Mouse (Mus musculus) neutrophil, adult 5-6 weeks (primary cell): ENCODE data around the gene Tubb1. TPM values are rescaled to one million over a fixed set of nuclear protein-coding genes. Genes with fewer than 3 reads are reported as not detected.

Experiments used
- ATAC-seq: fragments of 151-379, 151-347 bp; 2 replicates; pipeline ENCODE4 v1.8.0; 2017; ENCODE audit warnings: mild to moderate bottlenecking, moderate TSS enrichment; ENCODE audit not compliant: insufficient number of reproducible peaks, poor library complexity, low FRiP score, severe bottlenecking; ENCODE audit errors: extremely low read depth
- total RNA-seq: library from RNA; stranded (forward); fragments of 200-1000 nt; gene quantifications from 2 replicates; pipeline ENCODE4 v1.2.3, GENCODE M21; 2017

Gene Tubb1
- total RNA-seq, 1 experiment from 2014 or later, result 61.8 TPM

DNA sequence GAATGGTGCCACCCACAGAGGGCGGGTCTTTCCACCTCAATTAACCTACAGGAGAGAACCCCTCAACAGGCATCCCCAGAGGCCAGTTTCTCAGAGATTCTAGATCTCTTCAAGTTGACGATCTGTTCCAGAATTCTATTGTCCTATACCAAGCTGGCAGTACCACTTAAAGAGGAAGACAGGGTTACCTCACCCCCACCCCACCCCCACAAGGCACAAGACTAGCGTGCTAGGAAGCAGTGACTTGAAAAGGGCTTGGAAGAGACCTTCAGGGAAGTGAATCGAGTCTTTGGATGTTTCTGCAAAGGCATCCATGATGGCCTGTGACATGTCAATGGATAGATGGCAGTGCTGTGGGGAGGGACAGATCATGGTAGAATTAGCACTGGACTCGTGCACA lies 28.3 kb downstream of the Tubb1 start:
- no peak for ATAC-seq

DNA sequence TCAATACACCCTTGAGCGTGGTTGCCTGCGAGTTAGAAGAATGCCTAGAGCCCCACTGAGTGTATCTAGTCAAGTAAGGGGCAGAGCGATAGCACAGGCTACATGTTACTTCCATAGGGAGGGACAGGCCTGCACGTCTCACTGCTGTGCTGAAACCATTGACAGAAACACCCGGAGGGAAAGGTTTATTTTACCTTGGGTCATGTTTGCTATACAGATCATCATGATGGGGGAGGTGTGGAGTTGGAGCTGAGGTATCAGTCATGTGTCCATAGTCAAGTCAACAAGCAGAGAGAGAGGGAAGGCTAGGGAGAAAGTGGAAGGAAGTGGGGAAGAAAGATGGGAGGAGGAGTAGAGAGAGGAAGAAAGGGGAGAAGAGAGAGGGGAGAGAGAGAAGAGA lies 36.5 kb downstream of the Tubb1 start:
- ATAC-seq, result no peak

DNA sequence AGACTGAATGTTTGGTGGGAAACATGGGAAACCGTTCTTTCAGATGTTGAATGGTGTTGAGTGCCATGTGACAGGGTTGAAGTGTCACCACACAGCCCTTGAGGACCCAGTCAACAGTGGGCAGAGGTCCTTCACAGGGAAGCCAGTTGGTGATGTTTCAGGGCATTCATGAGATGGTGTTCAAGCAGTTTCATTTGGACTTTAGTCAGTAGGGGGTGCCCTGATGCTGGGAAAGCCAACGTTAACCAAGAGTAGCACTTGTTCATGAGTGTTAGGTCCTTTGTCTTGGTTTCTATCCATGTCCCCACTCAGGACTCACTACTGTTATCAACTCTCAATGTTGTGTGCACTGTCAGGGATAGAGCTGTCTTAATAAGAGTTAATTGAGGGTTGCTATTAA lies 42.4 kb downstream of the Tubb1 start:
- ATAC-seq, result peak; percentile 80; the same call in 1 of the 2 replicates

DNA sequence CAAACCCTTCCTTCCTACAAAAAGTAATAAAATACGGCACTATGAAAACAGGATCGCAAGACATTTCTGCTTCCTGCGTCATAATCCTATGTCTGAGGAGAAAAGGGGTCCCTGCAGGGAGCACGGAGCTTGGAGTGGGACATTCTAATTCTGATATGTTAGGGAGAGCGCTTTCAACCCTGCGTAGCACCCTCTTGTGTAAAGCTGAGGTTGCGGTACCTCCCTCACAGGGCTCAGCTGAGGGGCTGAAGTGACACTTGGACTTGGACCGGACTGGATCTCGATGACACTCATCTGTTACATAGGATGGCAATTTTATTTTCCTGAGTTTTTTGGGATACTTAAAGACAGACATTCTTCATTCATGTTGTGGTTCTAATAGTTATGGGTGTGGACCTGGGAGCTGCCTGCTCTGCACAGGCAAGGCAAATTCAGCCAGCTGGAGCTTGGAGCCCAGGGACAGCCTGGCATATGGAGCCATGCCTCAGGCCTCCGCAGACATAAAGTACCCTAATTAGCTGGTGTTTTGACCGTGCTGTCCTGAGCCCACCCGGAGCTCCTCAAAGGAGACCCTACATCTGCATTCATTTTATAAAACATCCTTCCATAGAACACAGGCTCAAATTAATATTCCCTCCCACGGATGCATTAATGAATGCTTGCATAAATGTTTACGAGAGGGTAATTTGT lies 50.5 kb downstream of the Tubb1 start:
- ATAC-seq, result no peak

DNA sequence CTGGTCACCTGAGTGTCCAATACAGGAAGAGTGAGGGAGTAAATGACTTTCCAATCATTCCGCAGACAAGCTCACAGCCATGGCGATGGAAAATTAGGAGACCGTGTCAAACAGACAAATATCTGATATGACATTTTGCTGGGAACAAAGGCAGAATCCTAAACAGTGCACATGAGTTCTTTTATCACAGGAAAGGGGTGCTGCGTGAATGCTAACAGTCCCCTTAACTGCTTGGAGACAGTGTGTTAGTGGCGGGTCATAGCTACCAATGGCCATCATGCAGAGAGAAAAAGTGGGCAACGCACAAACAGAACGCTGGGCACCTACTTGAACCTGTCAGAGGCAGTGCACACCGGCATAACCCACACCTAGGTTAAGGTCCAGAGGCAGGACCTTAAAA lies 51.0 kb downstream of the Tubb1 start:
- no peak for ATAC-seq

DNA sequence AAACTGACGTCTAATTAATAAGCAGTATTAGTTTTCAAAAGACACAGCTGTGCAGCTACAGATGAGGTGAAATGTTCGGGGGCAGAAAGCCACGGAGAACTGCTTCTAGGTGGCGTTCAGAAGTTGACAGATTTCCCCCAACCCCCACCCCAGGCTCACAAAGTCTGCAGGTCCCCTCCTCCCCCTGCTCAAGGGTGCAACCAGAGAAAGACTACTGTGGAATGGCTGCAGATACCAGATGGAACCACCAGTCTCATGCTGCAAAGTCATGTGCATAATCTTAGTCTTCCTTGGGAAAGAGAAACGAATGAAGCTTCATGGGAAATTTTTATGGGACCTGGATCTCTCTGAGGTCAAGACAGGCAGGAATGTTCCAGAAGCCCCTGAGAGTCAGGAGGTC lies 51.8 kb downstream of the Tubb1 start:
- ATAC-seq, result no peak

DNA sequence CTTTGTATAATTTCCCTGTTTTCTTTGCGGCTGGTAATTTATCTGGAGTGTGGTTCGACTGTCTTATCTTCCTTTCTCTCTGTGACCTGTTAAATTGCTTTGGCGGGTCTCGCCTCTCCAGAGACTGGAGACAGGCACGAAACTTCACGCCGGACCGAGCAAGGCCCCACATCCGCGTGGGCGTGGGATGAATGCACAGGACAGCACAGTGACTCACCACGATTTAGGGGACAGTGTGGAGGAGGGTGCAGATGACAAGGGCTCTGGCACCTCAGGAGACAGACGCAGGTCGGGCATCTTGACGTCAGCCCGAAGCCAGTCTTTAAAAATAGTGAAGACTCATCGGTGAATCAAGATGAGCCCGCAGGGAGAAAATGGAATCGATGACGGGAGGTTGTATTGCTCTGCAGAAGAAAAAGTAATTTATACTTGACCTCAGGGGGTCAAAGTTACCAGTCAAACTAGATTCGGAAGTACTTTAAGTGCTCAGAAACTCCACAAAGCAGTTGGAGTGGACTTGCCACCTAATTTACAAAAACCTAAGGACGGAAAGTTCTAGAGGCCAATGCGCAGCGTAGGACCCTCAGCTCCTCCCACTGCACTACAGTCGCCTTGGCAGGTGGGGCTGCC lies 52.5 kb downstream of the Tubb1 start:
- ATAC-seq, result no peak

Other genes with a start within 250 kb of the Tubb1 start
- gene Gnas, start 166.4 kb upstream of the Tubb1 start, total RNA-seq, result 285 and 293 TPM in 2 replicates
- 7.2 and 7.9 TPM in 2 replicates for gene Gm20721, start 104.0 kb upstream of the Tubb1 start, total RNA-seq
- 41.5 and 43.4 TPM in 2 replicates for gene Nelfcd, start 34.9 kb upstream of the Tubb1 start, total RNA-seq
- gene Ctsz, start 11.7 kb upstream of the Tubb1 start, total RNA-seq, result 194 and 214 TPM in 2 replicates
- gene Atp5e, start 13.4 kb downstream of the Tubb1 start, total RNA-seq, result 208 and 251 TPM in 2 replicates
- gene Prelid3b, start 22.4 kb downstream of the Tubb1 start, total RNA-seq, result 77.4 and 85.8 TPM in 2 replicates
- 55.4 and 55.9 TPM in 2 replicates for gene Zfp831, start 192.8 kb downstream of the Tubb1 start, total RNA-seq